Mouse (Mus musculus): ENCODE data around the gene Ppara.
A peak's percentile ranks its signal among the peaks of the same experiment; 100 is the strongest.

Ppara gene

DNA sequence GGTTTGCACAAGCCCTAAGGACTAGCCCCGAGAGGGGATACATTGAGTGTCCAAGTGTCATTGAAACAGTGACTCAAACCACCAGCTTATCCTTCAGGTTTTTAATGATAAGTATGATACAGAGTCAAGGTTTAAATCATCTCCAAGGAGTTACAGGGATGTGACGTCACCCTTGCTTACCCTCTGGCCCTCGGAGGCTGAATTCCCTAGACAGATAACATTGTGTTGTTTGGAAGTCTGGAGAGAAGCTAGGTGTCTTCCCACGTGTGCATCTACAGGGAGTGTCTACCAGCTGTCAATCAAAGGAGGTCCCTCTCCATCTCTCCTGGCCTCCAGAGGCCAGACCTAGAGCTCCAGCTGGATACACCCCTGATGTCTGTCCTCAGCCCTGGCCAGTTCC is 72.1 kb downstream of the Ppara start:
- peak; percentile 58 for DNase-seq (ENCODE audit: low spot score)

DNA sequence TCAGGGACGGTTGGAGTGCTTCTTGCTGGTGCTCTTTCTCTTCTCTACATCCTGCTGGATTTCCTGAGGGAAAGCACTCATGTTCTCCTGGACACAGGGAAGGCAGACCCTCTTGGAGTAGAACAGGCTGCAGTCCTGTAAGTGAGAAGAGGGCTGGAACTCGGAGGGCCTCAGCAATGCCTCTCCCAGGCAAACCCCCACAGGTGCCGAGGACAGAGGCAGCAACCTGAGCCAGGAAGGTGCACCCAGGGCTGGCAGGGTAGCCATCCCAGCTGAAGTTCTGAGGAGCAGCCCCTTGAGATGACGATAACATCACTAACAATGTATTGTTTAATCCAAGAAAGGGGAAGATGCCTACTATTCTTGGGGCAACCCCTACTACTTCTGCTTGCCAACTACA is 72.6 kb downstream of the Ppara start:
- DNase-seq (ENCODE audit: low spot score), result no peak

DNA sequence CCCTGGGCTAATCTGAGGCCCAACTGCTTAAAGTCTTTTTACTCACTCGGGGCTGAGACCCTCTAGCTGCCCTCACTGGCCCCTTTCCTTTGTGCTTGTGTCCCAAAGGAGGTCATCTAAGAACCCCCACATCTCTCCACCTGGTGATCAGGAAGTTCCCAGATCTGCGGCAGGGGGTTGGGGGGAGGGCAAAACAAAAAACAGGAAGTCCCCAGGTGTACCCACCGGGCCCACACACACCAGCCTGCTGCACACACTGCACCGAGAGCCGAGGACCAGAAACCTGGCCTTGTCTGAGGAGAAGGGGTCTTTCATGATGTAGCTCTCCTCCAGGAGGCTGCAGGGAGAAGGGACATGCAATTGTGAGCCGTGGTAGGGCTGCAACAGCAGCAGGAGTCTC is 73.2 kb downstream of the Ppara start:
- no peak for DNase-seq (ENCODE audit: low spot score)

DNA sequence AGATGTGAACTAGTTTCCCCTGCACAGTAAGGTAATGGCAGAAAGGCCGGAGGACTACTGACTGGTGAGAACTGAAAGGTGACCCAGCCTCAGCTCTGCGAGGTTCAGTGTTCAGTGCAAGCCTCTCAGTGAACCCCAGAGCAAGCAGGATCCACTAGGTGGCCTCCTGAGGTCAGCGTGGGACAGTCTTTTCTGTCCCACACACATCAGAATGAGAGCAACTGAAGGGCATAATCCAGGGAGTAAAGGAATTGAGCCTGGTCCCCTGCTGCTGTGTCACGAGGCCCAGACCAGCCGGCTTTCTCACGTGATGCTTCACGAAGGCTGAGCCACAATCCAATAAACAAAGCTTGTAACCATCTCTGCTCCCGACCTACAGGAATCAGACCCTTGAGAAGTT is 73.7 kb downstream of the Ppara start:
- DNase-seq (ENCODE audit: low spot score), result no peak

DNA sequence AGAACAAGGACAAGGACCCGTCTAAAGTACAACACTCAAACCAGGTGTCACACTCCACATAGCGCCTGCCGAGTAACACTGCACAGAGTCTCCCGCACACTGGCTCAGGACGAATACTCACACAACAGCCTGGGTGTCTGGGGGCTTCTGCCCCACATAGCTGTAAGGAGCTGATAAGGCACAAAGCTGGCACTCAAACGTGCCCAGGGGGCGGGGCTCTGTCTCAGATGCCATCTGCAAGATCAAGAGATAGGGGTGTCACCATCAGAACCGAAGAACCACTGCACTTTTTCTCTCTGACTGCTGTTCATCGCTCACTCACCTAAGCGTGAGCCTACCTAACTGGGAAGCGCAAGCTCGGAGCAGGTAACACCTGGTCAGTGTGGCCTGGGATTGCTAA is 74.3 kb downstream of the Ppara start:
- DNase-seq (ENCODE audit: low spot score), result no peak

DNA sequence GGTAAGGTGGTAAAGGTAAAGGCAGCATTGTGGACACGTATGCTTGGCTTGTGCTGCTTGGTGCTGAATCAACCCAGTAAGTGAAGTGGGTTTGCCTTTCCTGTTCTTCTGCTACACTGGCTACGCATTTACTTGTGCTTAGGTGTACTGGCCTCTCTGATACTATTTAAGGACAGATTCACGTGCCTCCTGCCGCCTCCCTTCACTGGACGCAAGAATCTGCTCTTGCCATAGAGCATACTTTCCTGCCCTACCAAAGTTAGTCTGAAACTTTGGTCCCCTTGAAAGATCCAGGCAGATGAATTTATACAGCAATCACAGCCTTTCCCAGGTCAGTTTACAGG is 75.7 kb downstream of the Ppara start:
- no peak for DNase-seq (ENCODE audit: low spot score)

DNA sequence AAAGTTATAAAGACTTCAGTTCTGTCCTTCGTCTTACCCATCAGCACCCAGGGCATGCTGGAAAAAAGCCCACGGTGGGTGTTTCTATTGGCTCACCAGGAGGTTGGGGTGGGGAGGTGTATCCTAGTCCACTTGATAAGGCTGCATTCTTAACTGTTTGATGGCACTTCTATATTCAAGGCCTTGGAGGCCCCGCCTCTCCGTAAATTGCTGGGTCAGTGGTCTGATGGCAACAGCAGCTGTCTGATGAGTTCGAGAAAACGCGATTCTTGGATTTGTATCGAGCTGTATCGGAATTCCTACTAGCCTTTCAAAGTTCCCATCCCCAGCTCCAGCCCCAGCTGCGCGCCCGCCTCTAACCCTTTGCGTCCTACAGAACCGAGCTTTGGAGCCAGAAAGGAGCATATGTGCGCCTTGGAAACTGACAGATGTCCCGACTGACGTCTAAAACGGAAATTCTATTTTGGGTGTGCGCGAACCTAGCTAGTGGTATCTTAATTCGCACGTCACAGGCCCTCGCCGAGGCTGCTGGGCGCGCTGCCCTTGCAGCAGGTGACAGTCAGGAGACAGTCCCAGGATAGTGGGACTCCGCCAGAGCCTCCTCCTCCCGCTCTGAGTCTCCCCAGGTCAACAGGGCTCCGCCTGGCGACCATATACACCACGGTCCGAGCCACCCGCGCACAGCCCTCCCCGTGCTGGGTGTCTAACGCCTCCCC is 76.2 kb downstream of the Ppara start:
- DNase-seq (ENCODE audit: low spot score), result no peak

DNA sequence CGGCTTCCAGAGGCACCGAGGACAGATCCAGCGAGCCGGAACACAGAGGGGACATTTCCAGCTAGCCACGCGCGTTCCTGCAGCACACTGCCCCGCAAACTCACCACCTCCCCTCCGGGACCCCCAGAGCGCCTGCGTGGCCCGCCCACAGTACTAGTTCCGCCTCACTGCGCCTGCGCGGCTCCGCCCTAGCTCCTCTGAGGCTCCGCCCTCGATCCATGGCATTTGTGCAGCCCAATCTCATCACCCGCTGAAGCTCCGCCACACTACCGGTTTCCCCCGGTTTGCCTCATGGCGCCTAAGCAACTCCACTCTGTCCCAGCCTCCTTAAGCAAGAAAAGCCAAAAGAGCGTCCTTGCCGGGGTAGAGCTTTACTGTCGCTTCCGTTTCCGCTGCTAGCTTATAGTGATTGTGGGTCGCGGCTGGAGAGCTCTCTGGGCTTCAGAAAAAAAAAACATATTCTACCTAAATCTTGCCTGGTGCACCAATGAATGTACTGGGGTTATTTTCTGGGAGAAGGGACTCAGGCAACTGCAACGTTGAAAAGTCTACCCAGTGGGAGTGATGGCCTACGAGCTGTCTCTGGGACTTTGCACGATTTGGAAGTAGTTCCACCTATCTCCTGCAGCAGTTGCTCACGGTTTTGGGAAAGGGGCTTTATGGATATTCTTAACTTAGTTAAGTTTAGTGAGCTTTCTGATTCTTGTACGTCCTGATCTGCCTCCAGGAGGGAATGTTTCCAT is 76.9 kb downstream of the Ppara start, which contains the start of gene Cdpf1:
TSS of gene Cdpf1 (minus strand) at position 163 of the 743 bp plus-strand sequence.
- DNase-seq (ENCODE audit: low spot score), result peak; percentile 99

DNA sequence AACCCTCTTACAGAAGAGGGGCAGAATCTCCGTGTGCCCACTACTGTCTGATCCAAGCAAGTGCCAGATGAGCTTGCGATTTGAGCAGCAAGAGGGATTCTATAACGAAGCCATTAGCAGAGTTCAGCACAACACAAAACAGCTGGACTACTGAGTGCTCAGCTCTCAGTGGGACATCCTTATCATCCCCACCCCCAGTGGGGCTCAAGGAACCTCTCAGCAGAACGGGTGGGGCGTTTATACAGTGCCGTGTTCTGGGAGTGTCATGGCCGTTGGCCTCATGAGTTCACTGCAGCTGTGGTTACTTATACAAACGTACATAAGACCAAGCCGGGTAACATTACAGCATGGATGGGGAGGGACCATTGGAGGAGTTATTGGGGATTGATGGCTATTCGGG is 78.6 kb downstream of the Ppara start:
- no peak for DNase-seq (ENCODE audit: low spot score)

DNA sequence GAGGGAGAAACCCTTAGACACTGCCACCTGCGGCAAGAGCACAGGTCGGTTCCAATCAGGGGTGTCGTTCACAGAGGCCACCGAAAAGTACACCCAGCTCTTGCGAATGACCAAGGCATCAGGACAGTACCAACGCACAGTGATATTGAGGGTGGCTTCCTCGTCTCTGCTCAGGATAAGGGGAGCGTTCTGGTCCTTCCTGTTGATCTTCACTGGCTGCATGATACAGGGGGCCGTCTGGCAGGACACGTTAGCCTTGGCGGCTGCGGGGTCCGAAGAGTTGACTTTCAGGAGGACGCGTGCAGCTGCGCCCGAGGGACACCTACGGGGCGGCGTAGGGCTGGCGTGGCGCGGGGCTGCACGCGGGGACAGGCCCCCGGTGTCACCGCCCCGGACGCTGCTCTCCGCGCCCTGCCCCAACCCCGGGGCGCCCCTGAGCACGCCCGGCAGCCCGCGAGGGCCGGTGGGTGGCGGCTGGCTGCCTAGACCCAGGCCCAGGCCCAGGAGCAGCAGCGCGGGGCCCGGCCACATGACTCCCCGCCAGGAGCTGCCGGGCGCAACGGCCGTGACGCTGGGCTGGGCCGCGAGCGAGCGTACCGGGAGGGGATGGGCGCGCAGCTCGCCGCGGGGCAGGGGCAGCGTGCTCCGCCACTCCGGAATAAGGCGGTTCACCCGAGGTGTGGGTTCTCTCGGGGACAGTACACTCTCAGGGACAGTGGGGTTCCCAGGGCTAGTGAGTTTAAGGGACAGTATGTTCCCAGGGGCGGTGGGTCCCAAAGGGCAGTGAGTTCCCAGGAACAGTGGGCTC is 86.6 kb downstream of the Ppara start, which contains the start of gene Pkdrej:
TSS of gene Pkdrej (minus strand) at position 532 of the 808 bp plus-strand sequence.
- peak; percentile 35 for DNase-seq (ENCODE audit: low spot score)

DNA sequence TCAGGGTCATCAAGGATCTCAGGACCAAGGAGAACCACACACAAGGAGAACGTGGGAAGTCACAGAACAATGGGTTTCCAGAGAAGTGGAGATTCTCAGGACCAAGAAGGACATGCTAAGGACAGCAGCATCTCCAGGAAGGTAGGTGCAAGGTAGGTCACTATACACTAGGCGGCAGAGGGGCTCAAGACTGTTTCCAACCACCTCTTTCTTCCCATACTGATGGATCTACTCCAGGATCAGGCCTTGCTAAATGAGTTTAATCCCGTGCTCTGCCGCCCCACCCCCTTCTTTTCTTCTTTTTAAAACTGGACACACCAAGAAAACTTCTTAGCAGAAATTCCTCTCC is 87.2 kb downstream of the Ppara start:
- no peak for DNase-seq (ENCODE audit: low spot score)

DNA sequence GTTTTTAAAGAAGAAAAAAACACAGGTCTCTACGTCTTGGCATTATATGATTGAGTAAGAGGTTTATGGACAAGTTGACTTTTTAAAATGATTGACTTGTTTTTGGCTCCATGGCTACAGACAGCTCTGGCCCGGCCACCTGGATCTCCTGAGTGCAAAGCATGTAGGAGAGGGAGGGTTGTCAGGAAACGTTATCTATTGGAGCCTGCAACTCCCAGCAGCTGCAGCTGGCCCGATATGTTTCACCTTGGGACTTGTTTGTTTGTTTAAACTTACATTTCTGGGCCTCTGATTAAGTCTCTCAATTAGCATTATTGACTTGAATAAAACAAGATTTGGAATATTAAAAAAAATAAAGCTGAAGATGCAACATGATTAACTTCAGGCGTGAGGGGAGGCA is 91.9 kb downstream of the Ppara start:
- no peak for DNase-seq (ENCODE audit: low spot score)

DNA sequence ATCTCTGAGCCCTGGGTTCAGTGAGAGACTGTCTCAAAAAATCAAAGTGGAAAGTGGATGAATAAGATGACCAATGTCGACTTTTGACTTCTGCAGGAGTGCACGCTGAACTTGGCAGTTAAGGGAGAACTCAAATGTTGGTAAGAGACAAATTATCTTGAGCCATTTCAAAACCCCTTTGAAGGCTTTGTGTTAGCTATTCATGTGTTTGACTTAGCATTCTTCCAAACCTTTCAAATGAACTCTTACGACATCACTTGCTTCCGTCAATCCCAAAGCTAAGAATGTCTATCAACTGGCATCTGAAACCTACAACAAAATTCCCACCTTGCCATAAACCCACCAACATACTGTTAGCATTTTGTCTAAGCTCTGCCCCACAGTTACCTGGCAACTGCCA is 93.3 kb downstream of the Ppara start:
- DNase-seq (ENCODE audit: low spot score), result no peak

DNA sequence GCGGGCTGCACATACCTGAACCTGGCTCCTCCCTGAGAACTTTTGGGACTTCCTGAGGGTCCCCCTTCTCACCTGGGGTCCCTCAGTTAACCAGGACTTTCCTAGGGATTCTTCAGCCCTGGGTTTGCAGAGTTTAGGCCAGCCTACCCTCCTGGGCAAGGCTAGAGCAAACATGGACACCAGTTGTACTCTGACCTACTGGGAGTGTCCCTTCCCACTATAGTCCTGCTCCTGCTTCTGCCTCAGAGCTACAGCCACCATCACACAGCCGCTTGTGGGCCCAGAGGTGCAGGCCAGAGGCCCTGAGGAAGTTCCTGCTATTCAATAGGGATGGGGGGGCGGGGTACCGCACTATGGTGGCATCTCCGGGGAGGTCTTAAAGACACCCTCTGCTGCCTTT is 94.7 kb downstream of the Ppara start:
- no peak for DNase-seq (ENCODE audit: low spot score)

DNA sequence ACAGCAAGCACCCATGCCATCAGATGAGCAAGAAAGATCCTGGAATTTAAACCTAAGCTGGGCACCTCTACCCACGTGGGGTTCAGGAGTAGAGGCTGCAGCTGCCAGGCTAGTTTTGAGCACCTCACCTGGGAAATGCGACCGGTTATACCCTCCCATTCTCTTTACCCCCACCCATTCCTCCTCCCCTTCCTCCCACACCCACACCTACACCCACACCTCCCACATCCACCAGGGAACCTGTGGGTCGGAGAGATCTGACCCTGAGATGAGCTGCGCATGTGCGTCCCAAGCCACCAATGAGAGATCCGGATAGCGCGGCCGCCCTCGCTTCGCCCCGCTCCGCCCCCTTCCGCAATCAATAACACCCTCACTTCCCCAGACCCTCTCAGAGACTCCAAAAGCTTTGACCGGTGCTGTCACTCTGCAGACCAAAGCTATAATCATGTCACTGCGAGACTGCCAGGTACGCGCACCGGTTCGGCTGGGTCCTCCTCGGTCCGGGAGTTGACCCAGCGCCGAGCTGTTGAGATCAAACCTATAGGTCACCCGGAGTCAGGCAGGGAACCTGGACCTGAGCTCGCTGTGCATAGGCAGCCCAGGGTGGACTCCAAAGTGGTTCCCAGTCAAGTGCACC is 97.3 kb downstream of the Ppara start, which contains the start of gene Ttc38:
TSS of gene Ttc38 (plus strand) at position 353 of the 637 bp plus-strand sequence.
- DNase-seq (ENCODE audit: low spot score), result no peak

DNA sequence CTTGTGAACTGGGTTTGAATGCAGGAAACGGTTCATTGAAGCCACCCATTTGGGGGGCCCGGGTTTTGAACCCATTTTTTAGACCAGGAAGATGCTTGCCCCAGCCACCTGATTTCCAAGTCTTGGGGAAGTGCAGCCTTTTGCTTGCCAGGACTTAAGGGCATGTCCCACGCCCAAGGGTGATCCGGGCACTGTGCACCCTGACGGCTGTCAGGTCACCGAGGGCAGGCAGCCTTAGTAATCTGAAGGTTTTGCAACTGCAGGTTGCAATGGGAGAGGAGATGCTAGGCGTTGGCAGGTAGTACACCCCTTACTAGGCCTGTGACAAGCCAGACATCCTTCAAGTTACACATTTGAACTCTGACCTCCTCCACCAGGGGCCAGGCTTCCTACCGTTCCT is 97.8 kb downstream of the Ppara start:
- no peak for DNase-seq (ENCODE audit: low spot score)

DNA sequence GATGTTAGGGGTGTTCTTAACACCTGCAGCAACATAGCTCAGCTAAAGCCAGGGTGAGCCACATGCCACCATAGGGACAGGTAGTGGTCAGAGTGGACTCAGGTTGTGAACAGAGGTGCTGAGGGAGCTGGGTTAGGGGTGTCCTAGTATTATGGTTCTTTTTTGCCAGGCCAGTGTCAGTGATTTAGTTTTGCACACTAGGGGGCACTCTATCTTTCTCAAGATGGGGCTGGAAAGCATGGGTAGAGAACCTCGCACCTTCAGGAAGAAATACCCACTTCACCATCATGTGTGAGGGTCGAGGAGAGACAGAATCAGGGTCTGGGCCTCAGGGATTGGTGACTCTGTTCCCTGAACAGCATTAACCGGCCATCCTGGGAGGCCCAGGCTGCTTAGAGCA is 100.6 kb downstream of the Ppara start:
- DNase-seq (ENCODE audit: low spot score), result no peak

DNA sequence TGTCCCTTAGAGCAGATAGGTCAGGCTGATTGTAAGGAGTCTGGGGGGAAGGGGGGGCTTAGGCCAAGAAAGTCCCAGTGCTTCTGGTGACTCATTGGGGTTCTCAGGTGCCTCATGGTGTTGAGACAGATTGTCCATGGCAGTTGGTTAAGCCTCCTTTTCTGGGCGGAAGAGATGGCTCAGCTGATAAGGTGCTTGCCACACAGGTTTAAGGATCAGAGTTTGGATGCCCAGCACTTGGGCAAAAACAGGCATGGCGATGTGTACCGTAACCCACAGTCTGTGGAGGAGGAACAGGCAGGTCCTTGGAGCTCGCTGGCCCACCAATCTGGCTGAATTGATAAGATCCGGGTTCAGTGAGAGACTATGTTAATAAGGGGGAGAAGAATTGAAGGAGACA is 102.1 kb downstream of the Ppara start:
- DNase-seq (ENCODE audit: low spot score), result no peak

DNA sequence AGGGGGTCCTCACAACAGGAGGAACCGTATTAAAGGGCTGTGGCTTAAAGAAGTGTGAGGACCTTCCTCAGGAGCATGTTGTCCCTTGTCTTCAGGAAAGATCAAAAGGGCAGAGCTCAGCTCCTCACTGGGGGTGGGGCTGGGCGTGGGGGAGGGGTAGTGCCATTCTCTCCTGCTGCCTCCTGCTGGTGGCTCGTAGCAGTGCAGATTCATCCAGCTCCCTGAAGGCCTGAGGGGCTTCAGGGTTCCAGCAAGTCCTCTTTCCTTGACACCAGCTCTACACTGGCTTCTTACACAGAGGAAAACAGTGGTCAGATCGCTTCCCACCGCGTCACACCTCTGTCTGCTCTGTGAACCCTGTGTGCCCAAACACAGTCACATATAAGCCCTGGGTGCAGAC is 106.2 kb downstream of the Ppara start:
- no peak for DNase-seq (ENCODE audit: low spot score)

DNA sequence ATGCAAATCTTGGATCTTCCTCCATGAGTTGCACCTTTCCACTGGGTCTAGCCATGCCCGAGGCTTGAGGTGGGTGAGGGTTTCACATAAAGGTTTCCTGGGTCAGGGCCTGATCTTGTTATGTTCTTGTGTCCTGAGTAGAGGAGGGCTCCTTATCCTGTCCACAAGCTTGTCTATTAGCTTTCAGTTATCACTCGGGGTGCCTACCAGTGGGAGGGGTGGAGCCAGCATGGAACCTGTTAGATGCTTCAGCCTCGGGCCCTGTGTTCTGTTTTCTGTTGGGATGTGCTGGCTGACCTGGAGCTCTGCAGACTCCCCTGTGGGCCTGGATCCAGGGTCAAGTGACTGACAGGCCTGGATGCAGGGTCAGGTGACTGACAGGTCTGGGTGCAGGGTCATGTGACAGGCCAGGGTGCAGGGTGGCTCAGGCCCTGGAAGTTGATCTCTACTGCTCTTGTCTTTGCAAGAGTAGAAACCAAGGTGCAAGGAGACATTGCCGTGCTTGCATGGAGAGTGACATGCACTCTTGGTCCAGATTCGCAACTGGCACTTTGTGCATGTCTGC is 107.1 kb downstream of the Ppara start:
- no peak for DNase-seq (ENCODE audit: low spot score)

DNA sequence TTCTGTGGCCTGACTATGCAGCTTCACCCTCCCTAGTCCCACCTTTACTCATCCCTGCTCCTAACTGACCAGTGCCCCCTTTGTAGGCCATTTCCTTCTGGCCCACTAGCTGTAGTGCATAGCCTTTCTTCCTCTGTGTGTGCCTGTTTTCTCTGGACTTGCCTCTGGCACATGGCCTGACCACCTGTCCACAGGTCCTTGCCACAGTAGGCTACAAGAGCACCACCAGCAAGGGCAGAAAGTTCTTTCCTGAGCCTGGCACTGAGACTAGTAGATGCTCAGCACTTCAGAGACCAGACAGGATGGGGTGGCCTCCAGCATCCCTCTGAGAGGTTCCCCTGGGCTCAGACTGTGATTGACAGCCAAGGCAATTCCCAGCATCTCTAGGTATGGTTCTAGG is 110.3 kb downstream of the Ppara start:
- DNase-seq (ENCODE audit: low spot score), result no peak

All from MN1 (cell line).